Mouse (Mus musculus) G1E (cell line): ENCODE measurements around the gene Psat1.

Experiments
- CTCF ChIP-seq: IDR thresholded peaks from 2 replicates; pipeline ENCODE4 v1.5.1; 2012; ENCODE audit warnings: low read depth, low read length, inconsistent platforms, mixed read lengths
- GATA1 ChIP-seq: IDR thresholded peaks from 2 replicates; pipeline ENCODE4 v1.6.1; 2012; ENCODE audit warnings: borderline replicate concordance, low read length, inconsistent platforms, mixed read lengths
- GATA2 ChIP-seq: IDR thresholded peaks from 2 replicates; pipeline ENCODE4 v1.6.1; 2012; ENCODE audit warnings: low read depth, low read length, inconsistent platforms, borderline replicate concordance
- POLR2AphosphoS5 ChIP-seq: IDR thresholded peaks from 2 replicates; pipeline ENCODE4 v1.6.1; 2012; ENCODE audit warnings: low read depth, low read length, inconsistent platforms; ENCODE audit not compliant: insufficient replicate concordance
- TAL1 ChIP-seq: conservative IDR thresholded peaks from 2 replicates; pipeline ENCODE4 v1.6.1; 2012; ENCODE audit warnings: low read depth, low read length, inconsistent platforms, mixed read lengths

DNA sequence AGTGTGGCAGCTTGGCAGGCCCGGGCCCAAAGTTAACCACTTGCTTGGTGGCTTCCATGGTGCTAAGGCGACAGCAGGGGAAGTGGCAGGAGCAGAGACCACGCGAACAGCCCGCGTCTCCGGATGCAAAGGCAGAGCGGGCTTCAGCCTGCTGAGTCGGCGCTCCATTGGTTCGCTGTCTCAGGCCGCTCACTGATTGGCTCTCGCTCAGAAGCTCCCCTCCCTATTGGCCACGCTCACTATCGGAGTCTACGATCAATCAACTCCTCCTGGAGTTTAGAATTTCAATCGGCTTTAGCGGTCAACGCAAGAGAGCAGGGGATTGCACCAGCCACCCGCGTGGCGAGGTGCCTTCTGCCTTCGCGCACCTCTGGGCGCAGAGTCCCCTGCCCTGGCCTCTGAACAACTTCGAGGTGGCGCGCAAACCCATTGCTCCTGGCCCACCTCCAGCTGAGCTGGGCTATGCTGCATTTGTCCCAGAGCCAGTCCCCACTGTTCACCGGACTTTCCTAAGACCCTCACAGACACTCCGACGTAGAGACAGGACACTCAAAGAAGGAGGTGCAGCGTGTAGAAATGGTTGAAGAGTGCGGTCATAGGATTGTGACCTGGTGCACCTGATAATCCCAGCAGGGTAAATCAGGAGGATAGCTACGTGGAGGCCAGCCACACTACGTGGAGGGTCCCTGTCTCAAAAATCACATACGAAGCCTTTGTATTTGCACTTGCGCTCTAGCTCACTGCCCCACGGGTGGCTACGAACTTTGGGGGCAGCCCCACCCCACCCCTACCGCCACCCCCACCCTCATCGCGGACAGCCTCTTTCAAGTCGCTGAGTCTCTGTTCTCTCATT, 22.0 kb downstream of the Psat1 start:
- no peak for TF ChIP-seq CTCF
- no peak for TF ChIP-seq GATA1
- no peak for TF ChIP-seq TAL1
- TF ChIP-seq POLR2AphosphoS5 = peak; percentile 42; the same call in 1 of the 2 replicates
- no peak for TF ChIP-seq GATA2
